Mouse (Mus musculus): Measurements from ENCODE around the gene Shank2. TPM values are rescaled to one million over a fixed set of nuclear protein-coding genes. Genes with fewer than 3 reads are reported as not detected.

The Shank2 gene
- total and polyA plus RNA-seq, 3 experiments = 0.31 to 0.55 (median 0.41) TPM

DNA sequence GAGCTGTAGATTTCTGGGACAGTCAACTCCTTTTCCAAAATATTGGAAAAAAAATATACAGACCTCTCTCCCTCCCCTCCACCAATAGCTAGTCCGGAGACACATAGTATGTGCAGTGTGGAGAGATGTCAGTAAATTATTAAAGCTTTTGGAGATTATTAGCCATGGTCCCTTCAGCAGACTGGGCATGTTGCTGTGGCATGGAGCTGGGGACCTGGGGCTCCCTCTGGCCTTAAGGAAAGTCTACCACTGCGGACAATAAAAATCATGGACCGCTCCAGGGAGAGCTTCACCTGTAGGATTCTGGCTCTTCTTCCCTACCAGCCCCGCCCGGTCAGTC lies 24.3 kb upstream of the Shank2 start:
- H3K4me3 ChIP-seq = no peak overlapping the region
- no peaks in the 10 kb centered on the region for H3K79me2 ChIP-seq (replicated peaks; ENCODE audit: control insufficient read depth, insufficient read depth, low read length)
- intact Hi-C loops (cut with DNase I) = no loop called here
- no peak for TF ChIP-seq CTCF (IDR thresholded peaks at IDR 0.05)
- TF ChIP-seq EP300 (IDR thresholded peaks at IDR 0.05; ENCODE audit: insufficient read depth, low read depth, low read length) = no peak
- TF ChIP-seq POLR2A (IDR thresholded peaks at IDR 0.05; ENCODE audit: insufficient read depth, low read depth, low read length) = no peak
- no peak for DNase-seq
- 21% methylated on average over 5 of the region's 5 CpGs for WGBS
- no peaks in the 10 kb centered on the region for H3K4me1 ChIP-seq (ENCODE audit: control insufficient read depth, insufficient read depth, low read length)
- H3K27ac ChIP-seq = no peak overlapping the region
- H3K27me3 ChIP-seq (ENCODE audit: control insufficient read depth, insufficient read depth, low read length) = peaks cover 12% of the 10 kb centered on the region; the same call in 1 of the 2 replicates
- H3K9ac ChIP-seq (ENCODE audit: low read depth, low read length) = no peak overlapping the region
- H3K36me3 ChIP-seq (ENCODE audit: control insufficient read depth, insufficient read depth, low read length) = no peaks in the 10 kb centered on the region

DNA sequence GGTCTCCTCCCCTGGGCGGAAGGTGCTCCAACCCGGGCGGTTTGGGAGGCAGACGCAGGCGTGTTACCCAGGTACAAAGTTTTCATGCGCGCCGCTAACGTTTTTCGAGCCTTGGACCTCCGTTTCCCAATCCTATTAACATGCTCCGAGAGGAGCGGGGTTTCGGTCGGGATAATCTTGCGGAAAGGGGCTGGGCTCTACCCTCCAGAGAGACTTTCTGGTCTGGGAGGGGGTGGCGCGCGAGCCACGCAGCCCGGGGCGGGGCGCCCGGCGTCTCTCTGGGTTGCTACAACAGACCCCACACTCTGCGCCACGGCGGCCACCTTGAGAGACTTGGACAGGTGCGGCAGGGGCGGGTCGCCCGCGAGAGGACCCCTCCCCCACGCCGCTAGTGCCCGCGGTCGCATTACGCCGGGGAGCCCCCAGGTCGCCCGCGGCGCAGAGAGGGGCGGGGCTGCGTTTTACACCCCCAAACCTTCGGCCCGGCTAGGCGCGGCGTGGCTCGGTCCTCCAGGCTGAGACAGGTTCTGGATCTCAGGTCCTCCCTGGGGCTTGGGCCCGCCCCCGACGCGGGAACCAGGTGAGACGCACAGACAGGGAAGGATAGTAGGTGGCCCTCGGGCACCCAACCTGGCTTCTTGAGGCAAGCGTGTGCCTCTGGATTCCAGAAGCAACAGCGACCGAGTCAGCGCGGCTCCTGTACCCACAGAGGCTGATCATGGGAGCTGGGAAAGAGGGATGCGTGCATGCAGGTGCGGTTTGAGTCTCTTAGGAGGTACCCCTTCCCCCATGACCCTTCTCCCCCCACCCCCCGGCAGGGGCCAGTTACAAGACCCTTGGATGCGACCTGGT lies 23.7 kb upstream of the Shank2 start:
- intact Hi-C loops (cut with DNase I) = no loop called here
- DNase-seq = peak in 1 of 2 experiments; percentile 17
- 3% methylated on average over 66 of the region's 67 CpGs for WGBS
- H3K27me3 ChIP-seq (ENCODE audit: control insufficient read depth, insufficient read depth, low read length) = peaks cover 12% of the 10 kb centered on the region; the same call in 1 of the 2 replicates
- H3K4me3 ChIP-seq = no peak overlapping the region
- no peaks in the 10 kb centered on the region for H3K36me3 ChIP-seq (ENCODE audit: control insufficient read depth, insufficient read depth, low read length)
- H3K27ac ChIP-seq = no peak overlapping the region
- TF ChIP-seq CTCF (IDR thresholded peaks at IDR 0.05) (no peak), EP300 (IDR thresholded peaks at IDR 0.05; ENCODE audit: insufficient read depth, low read depth, low read length) (no peak), POLR2A (IDR thresholded peaks at IDR 0.05; ENCODE audit: insufficient read depth, low read depth, low read length) (no peak)
- H3K4me1 ChIP-seq (ENCODE audit: control insufficient read depth, insufficient read depth, low read length) = no peaks in the 10 kb centered on the region
- H3K79me2 ChIP-seq (replicated peaks; ENCODE audit: control insufficient read depth, insufficient read depth, low read length) = no peaks in the 10 kb centered on the region
- no peak overlapping the region for H3K9ac ChIP-seq (ENCODE audit: low read depth, low read length)

DNA sequence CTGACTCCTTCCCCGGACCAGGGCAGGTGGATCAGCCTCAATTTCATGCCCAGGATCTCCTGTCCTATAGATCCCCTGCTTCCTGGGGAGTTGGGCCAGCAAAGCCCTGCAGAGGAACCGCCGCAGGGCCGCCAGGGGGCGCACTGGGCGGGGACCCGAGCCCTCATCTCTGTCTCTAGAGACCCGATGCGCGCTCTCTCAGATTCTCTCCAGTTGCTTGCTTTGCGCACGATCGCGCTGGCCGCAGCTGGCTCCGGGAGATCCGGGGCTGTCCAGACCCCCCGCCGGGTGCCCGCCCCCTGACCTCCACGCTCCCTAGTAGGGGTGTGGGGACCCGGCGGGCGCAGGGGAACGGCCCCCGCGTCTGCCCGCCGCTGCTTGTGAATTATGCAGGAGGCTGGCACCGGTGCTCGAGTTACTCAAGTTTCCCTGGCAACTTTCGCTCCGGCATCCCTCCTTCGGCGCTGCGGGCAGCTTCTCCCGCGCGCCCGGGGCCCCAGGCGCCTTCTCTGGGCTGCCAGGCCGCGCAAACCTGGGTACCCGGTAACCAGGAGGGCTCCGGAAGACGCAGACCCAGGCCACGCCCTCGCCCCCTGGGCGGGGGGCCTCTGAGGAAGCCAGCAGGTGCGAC lies 22.9 kb upstream of the Shank2 start:
- WGBS = 1% methylated on average over 50 of the region's 50 CpGs
- TF ChIP-seq CTCF (IDR thresholded peaks at IDR 0.05) (peak; percentile 68), EP300 (IDR thresholded peaks at IDR 0.05; ENCODE audit: insufficient read depth, low read depth, low read length) (no peak)
- H3K4me3 ChIP-seq = no peak overlapping the region
- intact Hi-C loops (cut with DNase I) = no loop called here
- peak; percentile 31 to 36 for DNase-seq
- no peaks in the 10 kb centered on the region for H3K79me2 ChIP-seq (replicated peaks; ENCODE audit: control insufficient read depth, insufficient read depth, low read length)
- peaks cover 12% of the 10 kb centered on the region; the same call in 1 of the 2 replicates for H3K27me3 ChIP-seq (ENCODE audit: control insufficient read depth, insufficient read depth, low read length)
- H3K9ac ChIP-seq (ENCODE audit: low read depth, low read length) = no peak overlapping the region
- no peak overlapping the region for H3K27ac ChIP-seq
- H3K36me3 ChIP-seq (ENCODE audit: control insufficient read depth, insufficient read depth, low read length) = no peaks in the 10 kb centered on the region
- no peaks in the 10 kb centered on the region for H3K4me1 ChIP-seq (ENCODE audit: control insufficient read depth, insufficient read depth, low read length)

DNA sequence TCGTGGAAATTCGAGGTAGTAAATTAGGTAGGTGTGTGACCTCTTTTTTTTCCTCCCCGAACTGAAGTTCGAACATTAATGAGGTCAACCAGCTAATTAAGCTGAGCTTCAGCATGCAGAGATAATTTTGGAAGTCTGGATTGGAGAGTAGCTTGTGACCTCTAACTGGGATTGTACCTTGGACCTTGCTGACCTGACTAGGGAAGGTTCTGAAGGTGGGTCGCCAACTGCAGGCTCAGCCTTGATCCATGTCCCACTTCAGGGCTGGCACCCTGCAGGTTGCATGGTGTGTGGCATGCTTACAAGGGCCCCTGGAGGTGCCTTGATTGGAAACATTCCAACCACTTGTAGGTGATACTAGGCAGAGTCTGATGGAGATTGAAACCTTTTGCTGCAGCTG lies 21.7 kb upstream of the Shank2 start:
- 55% methylated on average over 5 of the region's 5 CpGs for WGBS
- TF ChIP-seq POLR2A (IDR thresholded peaks at IDR 0.05; ENCODE audit: insufficient read depth, low read depth, low read length) (no peak), CTCF (IDR thresholded peaks at IDR 0.05) (no peak)
- Histone ChIP-seq H3K27me3 (ENCODE audit: control insufficient read depth, insufficient read depth, low read length) (peaks cover 12% of the 10 kb centered on the region; the same call in 1 of the 2 replicates), H3K4me3 (no peak overlapping the region), H3K79me2 (replicated peaks; ENCODE audit: control insufficient read depth, insufficient read depth, low read length) (no peaks in the 10 kb centered on the region), H3K4me1 (ENCODE audit: control insufficient read depth, insufficient read depth, low read length) (no peaks in the 10 kb centered on the region), H3K36me3 (ENCODE audit: control insufficient read depth, insufficient read depth, low read length) (no peaks in the 10 kb centered on the region), H3K27ac (no peak overlapping the region), H3K9ac (ENCODE audit: low read depth, low read length) (no peak overlapping the region)
- intact Hi-C loops (cut with DNase I) = no loop called here
- no peak for DNase-seq

DNA sequence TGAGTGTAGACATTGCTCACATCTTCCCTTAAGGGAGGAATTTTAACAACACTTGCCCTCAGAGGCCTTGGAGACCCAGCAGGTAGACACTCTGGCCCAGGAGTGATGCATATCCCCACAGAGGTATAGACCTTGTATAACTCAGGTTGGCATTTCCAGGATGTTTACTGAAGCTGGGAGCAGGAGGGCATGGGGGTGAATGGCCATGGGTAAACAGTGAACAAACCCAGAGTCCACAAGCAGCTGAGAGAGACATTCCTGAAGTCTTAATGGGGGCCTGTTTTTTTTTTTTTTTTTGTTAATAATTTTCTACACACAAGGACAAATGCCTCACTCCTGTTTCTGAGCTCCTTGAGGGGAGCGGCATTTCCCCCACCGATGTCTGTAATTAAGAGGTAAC lies 15.4 kb upstream of the Shank2 start:
- TF ChIP-seq CTCF (IDR thresholded peaks at IDR 0.05) (no peak), EP300 (IDR thresholded peaks at IDR 0.05; ENCODE audit: insufficient read depth, low read depth, low read length) (no peak), POLR2A (IDR thresholded peaks at IDR 0.05; ENCODE audit: insufficient read depth, low read depth, low read length) (no peak)
- intact Hi-C loops (cut with DNase I) = no loop called here
- no peak overlapping the region for H3K27ac ChIP-seq
- no peak overlapping the region for H3K4me3 ChIP-seq
- DNase-seq = no peak
- WGBS = 96% methylated on average over 2 of the region's 2 CpGs
- H3K4me1 ChIP-seq (ENCODE audit: control insufficient read depth, insufficient read depth, low read length) = no peaks in the 10 kb centered on the region
- no peak overlapping the region for H3K9ac ChIP-seq (ENCODE audit: low read depth, low read length)
- H3K36me3 ChIP-seq (ENCODE audit: control insufficient read depth, insufficient read depth, low read length) = no peaks in the 10 kb centered on the region
- H3K27me3 ChIP-seq (ENCODE audit: control insufficient read depth, insufficient read depth, low read length) = no peaks in the 10 kb centered on the region
- no peaks in the 10 kb centered on the region for H3K79me2 ChIP-seq (replicated peaks; ENCODE audit: control insufficient read depth, insufficient read depth, low read length)

DNA sequence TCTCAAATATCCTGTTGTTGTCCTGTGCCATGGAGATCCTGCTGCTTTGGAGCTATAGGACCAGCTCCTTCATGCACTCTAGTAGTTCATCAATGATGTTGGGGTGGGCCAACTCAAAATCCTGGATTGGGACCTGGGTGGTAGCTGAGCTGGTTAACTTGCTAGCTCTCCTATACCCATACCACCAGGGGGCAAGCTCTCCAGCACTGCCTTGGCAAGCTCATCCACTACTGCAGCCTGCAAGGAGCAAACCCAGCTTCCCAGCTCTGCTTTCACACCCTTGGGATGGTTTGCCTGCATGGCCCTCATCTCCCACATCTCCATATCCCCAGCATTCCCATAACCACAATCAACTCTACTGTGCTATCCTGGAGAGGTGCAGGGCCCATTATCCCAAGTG lies 10.6 kb upstream of the Shank2 start:
- intact Hi-C loops (cut with DNase I) = no loop called here

More for the DNA sequence above, 10.6 kb upstream of the Shank2 start:
- Histone ChIP-seq H3K9ac (ENCODE audit: low read depth, low read length) (no peak overlapping the region), H3K36me3 (ENCODE audit: control insufficient read depth, insufficient read depth, low read length) (no peaks in the 10 kb centered on the region), H3K27ac (no peak overlapping the region), H3K4me1 (ENCODE audit: control insufficient read depth, insufficient read depth, low read length) (no peaks in the 10 kb centered on the region), H3K27me3 (ENCODE audit: control insufficient read depth, insufficient read depth, low read length) (no peaks in the 10 kb centered on the region), H3K79me2 (replicated peaks; ENCODE audit: control insufficient read depth, insufficient read depth, low read length) (no peaks in the 10 kb centered on the region), H3K4me3 (no peak overlapping the region)
- 0 out of 2 replicates have a peak, but pooled peaks have one; percentile 1 for TF ChIP-seq CTCF (IDR thresholded peaks at IDR 0.05)
- no peak for TF ChIP-seq POLR2A (IDR thresholded peaks at IDR 0.05; ENCODE audit: insufficient read depth, low read depth, low read length)
- DNase-seq = no peak

Data from heart, adult 2 months (tissue).